Mouse (Mus musculus) spleen, adult 2 months (tissue): ENCODE measurements around the gene Smc6.

Experiments used
- CTCF ChIP-seq: fragments of 200-500 bp; IDR thresholded peaks from 2 replicates; pipeline ENCODE4 v1.5.1; 2011; ENCODE audit warnings: mild to moderate bottlenecking, inconsistent platforms; ENCODE audit not compliant: insufficient read depth, insufficient read length, insufficient replicate concordance; ENCODE audit errors: extremely low read depth
- POLR2A ChIP-seq: fragments of 200-500 bp; IDR thresholded peaks from 2 replicates; pipeline ENCODE4 v1.6.1; 2011; ENCODE audit warnings: low read depth, low read length, inconsistent platforms

GRCm38 (mm10) chr12:11222566-11222965 is 43.1 kb upstream of the Smc6 start:
- no peak for TF ChIP-seq CTCF
- TF ChIP-seq POLR2A, result no peak
